Mouse (Mus musculus) forebrain, embryonic 14.5 days (tissue): ENCODE measurements around the gene Prim1. TPM values are rescaled to one million over a fixed set of nuclear protein-coding genes. Genes with fewer than 3 reads are reported as not detected.

Experiments
- ATAC-seq: fragments of 200-750 bp; cut with Nextera tagmentation; 2 replicates; pipeline ENCODE4 v1.8.0; 2017; ENCODE audit warnings: mild to moderate bottlenecking, moderate library complexity
- DNase-seq: peaks from one replicate; pipeline ENCODE4 v3.0.0-alpha.2; 2015; ENCODE audit warnings: low spot score
- H3K27ac ChIP-seq: fragments of 300-500 bp; sonication (generic); 2 replicates; pipeline ENCODE4 v1.5.1; 2014; ENCODE audit warnings: low read depth, mild to moderate bottlenecking, control low read depth, low read length, moderate library complexity
- H3K27me3 ChIP-seq: fragments of 300-500 bp; sonication (generic); replicated peaks from 2 replicates; pipeline ENCODE4 v1.6.1; 2014; ENCODE audit warnings: low read length, control low read depth, mixed read lengths; ENCODE audit not compliant: control insufficient read depth, insufficient read depth
- H3K36me3 ChIP-seq: fragments of 300-500 bp; sonication (generic); 2 replicates; pipeline ENCODE4 v1.6.1; 2014; ENCODE audit warnings: low read length, control low read depth; ENCODE audit not compliant: control insufficient read depth, insufficient read depth
- H3K4me1 ChIP-seq: fragments of 300-500 bp; sonication (generic); 2 replicates; pipeline ENCODE4 v1.6.1; 2014; ENCODE audit warnings: antibody characterized with exemption, low read length, control low read depth; ENCODE audit not compliant: control insufficient read depth, insufficient read depth
- H3K4me2 ChIP-seq: fragments of 300-500 bp; sonication (generic); 2 replicates; pipeline ENCODE4 v1.6.1; 2014; ENCODE audit warnings: mild to moderate bottlenecking, control low read depth, low read length
- H3K4me3 ChIP-seq: fragments of 300-500 bp; sonication (generic); 2 replicates; pipeline ENCODE4 v1.5.1; 2014; ENCODE audit warnings: low read depth, low read length, control low read depth
- H3K9ac ChIP-seq: fragments of 300-500 bp; sonication (generic); 2 replicates; pipeline ENCODE4 v1.6.1; 2014; ENCODE audit warnings: mild to moderate bottlenecking, low read length, control low read depth, moderate library complexity
- H3K9me3 ChIP-seq: fragments of 300-500 bp; sonication (generic); replicated peaks from 2 replicates; pipeline ENCODE4 v1.6.1; 2016; ENCODE audit warnings: low read length, control low read depth, mixed read lengths; ENCODE audit not compliant: control insufficient read depth
- WGBS: fragments of 180-500 bp; shearing (Covaris S2); extraction: QIAGEN DNeasy Blood & Tissue Kit; methylation state at CpG from one replicate; pipeline ENCODE4 v1.1.7; 2014; 5-methylcytosine and 5-hydroxymethylcytosine counted together
- polyA plus RNA-seq: library from polyadenylated mRNA; unstranded; fragments of >200 nt; fragmentation: Nextera tagmentation; extraction: Ambion mirVana; gene quantifications from 2 replicates; pipeline ENCODE4 v1.2.1, GENCODE M21; 2014

Prim1 gene
- polyA plus RNA-seq, 1 experiment from 2014 or later = 71.6 TPM

GRCm38 (mm10) chr10:127996690-127997089 lies 18.3 kb upstream of the Prim1 start:
- H3K4me1 ChIP-seq = no peaks in the 10 kb centered on the region
- no peaks in the 10 kb centered on the region for H3K27me3 ChIP-seq
- no peaks in the 10 kb centered on the region for H3K36me3 ChIP-seq
- no peaks in the 10 kb centered on the region for H3K9me3 ChIP-seq
- DNase-seq (no peak), ATAC-seq (no peak)
- WGBS = 90% methylated on average over 3 of the region's 3 CpGs
- H3K27ac ChIP-seq = no peak overlapping the region
- no peak overlapping the region for H3K4me2 ChIP-seq
- no peak overlapping the region for H3K4me3 ChIP-seq
- no peak overlapping the region for H3K9ac ChIP-seq

DNA sequence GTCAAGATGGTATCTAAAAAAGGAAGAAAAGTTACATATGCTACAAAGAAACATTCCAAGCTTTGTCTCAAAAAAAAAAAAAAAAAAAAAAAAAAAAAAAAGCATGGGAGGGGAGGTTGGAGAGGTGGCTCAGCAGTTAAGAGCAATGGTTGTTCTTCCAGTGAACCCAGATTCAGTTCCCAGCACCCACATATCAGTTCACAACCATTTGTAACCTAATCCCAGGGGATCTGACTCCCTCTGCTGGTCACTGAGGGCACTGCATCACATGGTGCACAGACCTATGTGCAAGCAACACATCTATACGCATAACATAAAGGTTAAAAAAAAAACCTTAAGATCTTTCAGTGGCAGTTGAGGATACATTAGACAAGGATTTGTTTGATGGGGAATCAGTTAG lies 16.7 kb upstream of the Prim1 start:
- Histone ChIP-seq H3K27me3 (no peaks in the 10 kb centered on the region), H3K9me3 (no peaks in the 10 kb centered on the region), H3K4me1 (no peaks in the 10 kb centered on the region), H3K36me3 (no peaks in the 10 kb centered on the region), H3K27ac (no peak overlapping the region), H3K9ac (no peak overlapping the region), H3K4me2 (no peak overlapping the region), H3K4me3 (no peak overlapping the region)
- WGBS = 96% methylated on average over 1 of the region's 1 CpGs
- ATAC-seq (no peak), DNase-seq (no peak)

GRCm38 (mm10) chr10:128003281-128003801 lies 11.6 kb upstream of the Prim1 start:
- 78% methylated on average over 3 of the region's 3 CpGs for WGBS
- DNase-seq = no peak
- Histone ChIP-seq H3K4me2 (no peak overlapping the region), H3K4me3 (no peak overlapping the region), H3K9ac (no peak overlapping the region), H3K27ac (no peak overlapping the region), H3K36me3 (no peaks in the 10 kb centered on the region), H3K9me3 (no peaks in the 10 kb centered on the region), H3K4me1 (no peaks in the 10 kb centered on the region), H3K27me3 (no peaks in the 10 kb centered on the region)
- no peak for ATAC-seq

DNA sequence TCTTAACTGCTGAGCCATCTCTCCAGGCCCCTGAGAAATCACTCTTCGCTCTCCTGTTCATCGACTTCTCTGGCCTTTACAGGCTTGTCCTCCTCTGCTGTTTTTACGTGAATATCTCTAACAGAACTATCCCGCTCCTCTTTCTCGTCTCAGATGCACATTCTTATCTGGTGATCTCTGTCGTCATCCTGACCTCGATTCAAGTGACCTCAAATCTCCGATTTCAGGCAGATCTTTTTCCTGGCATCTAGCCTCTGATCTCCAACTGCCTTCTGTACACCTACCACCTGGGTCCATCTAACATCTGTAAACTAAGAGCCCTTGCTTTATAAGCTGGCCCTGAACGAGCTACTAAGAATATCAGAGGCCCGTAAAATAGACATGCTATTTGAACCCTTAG lies 10.1 kb upstream of the Prim1 start:
- no peaks in the 10 kb centered on the region for H3K27me3 ChIP-seq
- no peak overlapping the region for H3K9ac ChIP-seq
- H3K27ac ChIP-seq = no peak overlapping the region
- H3K4me2 ChIP-seq = no peak overlapping the region
- DNase-seq = no peak
- no peaks in the 10 kb centered on the region for H3K9me3 ChIP-seq
- 89% methylated on average over 10 of the region's 10 CpGs for WGBS
- H3K36me3 ChIP-seq = no peaks in the 10 kb centered on the region
- H3K4me1 ChIP-seq = no peaks in the 10 kb centered on the region
- no peak overlapping the region for H3K4me3 ChIP-seq
- no peak for ATAC-seq

GRCm38 (mm10) chr10:128005479-128005878 lies 9.5 kb upstream of the Prim1 start:
- no peaks in the 10 kb centered on the region for H3K36me3 ChIP-seq
- DNase-seq = no peak
- H3K27ac ChIP-seq = no peak overlapping the region
- H3K4me3 ChIP-seq = no peak overlapping the region
- no peaks in the 10 kb centered on the region for H3K27me3 ChIP-seq
- ATAC-seq = no peak
- H3K4me1 ChIP-seq = no peaks in the 10 kb centered on the region
- no peak overlapping the region for H3K4me2 ChIP-seq
- 87% methylated on average over 8 of the region's 8 CpGs for WGBS
- H3K9me3 ChIP-seq = no peaks in the 10 kb centered on the region
- H3K9ac ChIP-seq = no peak overlapping the region

GRCm38 (mm10) chr10:128007446-128007845 lies 7.5 kb upstream of the Prim1 start, which contains the start of gene Hsd17b6:
Gene Hsd17b6 (minus strand): TSS chr10:128007611.
- no peaks in the 10 kb centered on the region for H3K9me3 ChIP-seq
- H3K27ac ChIP-seq = no peak within 1 kb of the TSS
- H3K27me3 ChIP-seq = no peaks in the 10 kb centered on the region
- WGBS = 94% methylated on average over 1 of the region's 1 CpGs
- H3K4me1 ChIP-seq = no peaks in the 10 kb centered on the region
- H3K9ac ChIP-seq = no peak within 1 kb of the TSS
- H3K4me3 ChIP-seq = no peak within 1 kb of the TSS
- DNase-seq (no peak), ATAC-seq (no peak)
- H3K4me2 ChIP-seq = no peak within 1 kb of the TSS
- H3K36me3 ChIP-seq = no peaks in the 10 kb centered on the region

GRCm38 (mm10) chr10:128008207-128008889 lies 6.6 kb upstream of the Prim1 start:
- Histone ChIP-seq H3K4me3 (no peak overlapping the region), H3K4me2 (no peak overlapping the region), H3K9ac (no peak overlapping the region), H3K27ac (no peak overlapping the region), H3K27me3 (no peaks in the 10 kb centered on the region), H3K36me3 (no peaks in the 10 kb centered on the region), H3K4me1 (no peaks in the 10 kb centered on the region), H3K9me3 (no peaks in the 10 kb centered on the region)
- peak; percentile 92 for DNase-seq
- 8% methylated on average over 4 of the region's 4 CpGs for WGBS
- ATAC-seq = peak; percentile 81

DNA sequence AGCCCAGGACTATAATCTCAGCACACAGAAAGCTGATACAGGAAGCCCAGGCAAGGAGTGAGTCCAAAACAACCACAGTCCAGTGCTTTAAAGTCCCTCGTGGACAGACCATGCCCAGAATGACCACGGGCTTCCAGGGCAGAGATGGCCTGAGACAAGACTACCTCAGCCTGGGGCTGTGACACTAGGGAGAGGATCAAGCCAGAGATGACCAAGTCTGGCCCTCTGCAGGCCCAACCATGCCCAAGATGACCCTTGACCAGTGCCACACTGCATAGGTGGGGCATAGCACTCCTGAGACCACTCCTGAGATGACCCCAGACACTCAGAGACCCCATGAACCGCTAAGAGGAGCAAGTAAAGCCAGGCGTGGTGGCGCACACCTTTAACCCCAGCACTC lies 5.2 kb upstream of the Prim1 start:
- ATAC-seq (no peak), DNase-seq (no peak)
- Histone ChIP-seq H3K9ac (no peak overlapping the region), H3K36me3 (no peaks in the 10 kb centered on the region), H3K27me3 (no peaks in the 10 kb centered on the region), H3K4me2 (no peak overlapping the region), H3K9me3 (no peaks in the 10 kb centered on the region), H3K4me1 (no peaks in the 10 kb centered on the region), H3K27ac (no peak overlapping the region), H3K4me3 (no peak overlapping the region)
- WGBS = 85% methylated on average over 5 of the region's 5 CpGs

- DNase-seq (no peak), ATAC-seq (no peak)
- Histone ChIP-seq H3K27ac (no peak overlapping the region), H3K4me2 (no peak overlapping the region), H3K27me3 (no peaks in the 10 kb centered on the region), H3K9me3 (no peaks in the 10 kb centered on the region), H3K4me1 (no peaks in the 10 kb centered on the region), H3K36me3 (peaks cover 67% of the 10 kb centered on the region), H3K9ac (no peak overlapping the region), H3K4me3 (no peak overlapping the region)
- WGBS = 96% methylated on average over 5 of the region's 5 CpGs
Measured at GRCm38 (mm10) chr10:128022196-128022595, 7.2 kb downstream of the Prim1 start.
